Mouse (Mus musculus): ENCODE data around the gene Helz. TPM values are rescaled to one million over a fixed set of nuclear protein-coding genes. Genes with fewer than 3 reads are reported as not detected.

The Helz gene
- polyA plus RNA-seq, 1 experiment, result 16.3 TPM

DNA sequence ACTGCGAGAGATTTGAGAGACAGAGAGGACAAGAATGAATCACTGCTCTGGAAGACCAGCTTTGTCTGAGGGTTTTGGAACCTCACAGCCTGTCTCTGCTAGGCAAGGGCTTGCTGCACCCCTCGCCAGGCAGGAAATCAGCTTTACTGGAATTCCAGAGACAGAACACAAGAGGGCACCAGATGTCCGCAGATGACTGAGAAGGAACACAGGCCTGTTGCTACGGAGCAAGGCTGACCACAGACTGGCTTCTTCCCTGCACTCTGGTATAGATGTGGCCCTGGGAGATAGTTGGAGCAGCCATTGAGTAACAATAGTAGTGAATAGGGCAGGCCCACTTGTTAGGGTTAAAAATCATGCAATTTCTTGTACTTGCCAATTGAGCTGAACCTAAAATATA lies 81.8 kb downstream of the Helz start:
- peak; percentile 87 for TF ChIP-seq CTCF (IDR thresholded peaks at IDR 0.05; ENCODE audit: borderline replicate concordance, insufficient read depth, low read depth, low read length)
- TF ChIP-seq POLR2A (IDR thresholded peaks at IDR 0.05; ENCODE audit: borderline replicate concordance, insufficient read depth, low read length), result no peak
- 26% methylated on average over 4 of the region's 4 CpGs for WGBS

DNA sequence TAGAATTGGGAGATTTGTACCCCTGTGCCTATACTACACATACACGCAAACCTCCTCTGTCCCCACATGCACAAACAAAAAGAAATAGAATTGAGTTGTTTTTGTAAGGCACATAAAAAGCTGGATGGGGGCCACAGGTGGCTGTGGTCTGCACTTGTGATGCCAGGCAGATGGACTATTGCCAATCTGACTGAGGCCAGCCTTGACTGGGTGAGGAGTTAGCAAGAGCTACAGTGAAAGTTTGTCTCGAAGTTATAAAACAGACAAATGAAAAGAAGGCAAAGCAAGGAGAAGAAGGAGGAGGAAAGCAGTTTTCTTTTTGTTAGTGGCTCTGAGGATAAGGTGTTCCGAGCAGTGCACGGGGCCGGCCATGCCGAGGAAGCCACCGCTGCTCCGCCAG lies 82.2 kb downstream of the Helz start:
- no peak for DNase-seq
- no peaks in the 10 kb centered on the region for H3K27me3 ChIP-seq (ENCODE audit: control insufficient read depth, insufficient read depth, low read length)
- H3K27ac ChIP-seq (ENCODE audit: insufficient read depth, low read length), result no peak overlapping the region
- 62% methylated on average over 8 of the region's 8 CpGs for WGBS
- no peak for TF ChIP-seq POLR2A (IDR thresholded peaks at IDR 0.05; ENCODE audit: borderline replicate concordance, insufficient read depth, low read length)
- no peak overlapping the region for H3K4me3 ChIP-seq (replicated peaks; ENCODE audit: insufficient read depth, low read depth, low read length)
- no peaks in the 10 kb centered on the region for H3K4me1 ChIP-seq (ENCODE audit: control insufficient read depth, insufficient read depth, low read length)

More for the DNA sequence above, 81.8 kb downstream of the Helz start:
- no peak overlapping the region for H3K4me3 ChIP-seq (replicated peaks; ENCODE audit: insufficient read depth, low read depth, low read length)
- no peaks in the 10 kb centered on the region for H3K27me3 ChIP-seq (ENCODE audit: control insufficient read depth, insufficient read depth, low read length)
- H3K4me1 ChIP-seq (ENCODE audit: control insufficient read depth, insufficient read depth, low read length), result no peaks in the 10 kb centered on the region
- H3K27ac ChIP-seq (ENCODE audit: insufficient read depth, low read length), result no peak overlapping the region
- DNase-seq, result peak; percentile 61 to 66

DNA sequence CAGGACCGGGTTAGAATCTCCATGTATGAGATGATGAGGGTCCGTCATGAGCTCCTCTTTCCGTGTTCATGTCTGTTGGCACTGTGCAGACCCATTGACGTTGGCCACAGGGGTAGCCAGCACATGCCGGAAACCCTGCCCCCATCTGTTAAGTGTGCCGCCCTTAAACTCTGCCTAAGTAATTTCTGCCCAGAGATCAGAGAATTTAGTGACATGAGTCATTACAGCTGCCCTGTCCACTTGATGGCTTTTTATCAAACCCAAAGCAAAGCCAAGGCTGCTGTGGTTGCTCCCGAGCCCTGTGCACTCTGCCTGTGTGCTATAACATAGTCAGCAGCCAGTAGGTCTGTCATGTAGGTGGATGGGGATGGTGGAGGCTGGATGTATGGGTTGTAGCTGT lies 83.4 kb downstream of the Helz start:
- no peak overlapping the region for H3K27ac ChIP-seq (ENCODE audit: insufficient read depth, low read length)
- no peaks in the 10 kb centered on the region for H3K27me3 ChIP-seq (ENCODE audit: control insufficient read depth, insufficient read depth, low read length)
- no peak overlapping the region for H3K4me3 ChIP-seq (replicated peaks; ENCODE audit: insufficient read depth, low read depth, low read length)
- TF ChIP-seq CTCF (IDR thresholded peaks at IDR 0.05; ENCODE audit: borderline replicate concordance, insufficient read depth, low read depth, low read length), result no peak
- no peak for TF ChIP-seq POLR2A (IDR thresholded peaks at IDR 0.05; ENCODE audit: borderline replicate concordance, insufficient read depth, low read length)
- no peaks in the 10 kb centered on the region for H3K4me1 ChIP-seq (ENCODE audit: control insufficient read depth, insufficient read depth, low read length)
- WGBS, result 41% methylated on average over 7 of the region's 7 CpGs
- DNase-seq, result no peak

DNA sequence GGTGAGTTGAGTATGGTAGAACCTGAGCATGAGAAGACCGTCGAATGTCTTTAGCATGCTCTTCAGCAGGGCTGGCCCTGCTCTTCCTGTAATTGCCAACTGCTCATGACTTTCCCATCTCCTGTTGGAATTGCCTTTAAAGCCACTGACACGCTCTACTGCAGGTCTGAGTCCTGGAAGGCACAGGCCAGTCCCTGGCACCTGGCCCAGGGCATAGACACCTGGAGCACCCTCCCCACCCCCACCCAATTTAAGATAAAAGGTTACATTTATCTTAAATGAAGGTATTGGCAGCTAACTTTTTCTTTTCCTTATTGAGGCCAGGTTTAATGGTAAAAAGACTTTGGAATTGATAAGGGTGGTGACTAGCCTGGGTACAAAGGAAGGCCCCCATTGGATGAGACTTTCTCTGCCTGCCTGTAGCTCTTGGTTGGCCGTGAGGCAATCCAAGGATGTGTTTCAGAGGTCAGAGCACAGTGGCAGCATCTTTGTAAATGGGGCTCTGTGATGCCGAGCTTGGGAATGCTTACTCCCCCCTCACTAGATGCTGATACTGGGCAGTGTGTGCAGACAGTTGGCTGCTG lies 85.9 kb downstream of the Helz start:
- Histone ChIP-seq H3K27ac (ENCODE audit: insufficient read depth, low read length) (no peak overlapping the region), H3K27me3 (ENCODE audit: control insufficient read depth, insufficient read depth, low read length) (no peaks in the 10 kb centered on the region), H3K4me3 (replicated peaks; ENCODE audit: insufficient read depth, low read depth, low read length) (no peak overlapping the region), H3K4me1 (ENCODE audit: control insufficient read depth, insufficient read depth, low read length) (no peaks in the 10 kb centered on the region)
- DNase-seq, result no peak
- no peak for TF ChIP-seq CTCF (IDR thresholded peaks at IDR 0.05; ENCODE audit: borderline replicate concordance, insufficient read depth, low read depth, low read length)
- no peak for TF ChIP-seq POLR2A (IDR thresholded peaks at IDR 0.05; ENCODE audit: borderline replicate concordance, insufficient read depth, low read length)
- WGBS, result 71% methylated on average over 5 of the region's 5 CpGs

DNA sequence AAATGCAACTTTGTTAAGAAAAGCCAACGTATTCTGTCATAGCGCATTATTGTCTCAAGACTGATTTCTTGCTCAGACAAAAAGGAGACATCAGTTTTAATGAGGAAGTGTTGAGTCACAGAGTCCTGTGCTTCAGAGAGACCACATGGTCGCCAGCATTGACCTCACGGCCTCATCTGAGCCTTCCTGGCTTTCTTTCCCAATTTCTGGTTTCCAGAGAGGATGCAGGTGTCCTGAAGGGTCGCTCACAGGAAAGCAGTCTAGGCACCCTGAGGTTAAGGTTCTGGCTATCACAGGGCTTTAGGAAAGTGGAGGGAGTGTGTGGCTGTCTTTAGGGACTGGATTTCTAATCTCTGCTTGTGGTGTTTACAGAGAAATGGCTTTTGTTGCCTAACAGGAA lies 90.4 kb downstream of the Helz start:
- Histone ChIP-seq H3K4me3 (replicated peaks; ENCODE audit: insufficient read depth, low read depth, low read length) (no peak overlapping the region), H3K4me1 (ENCODE audit: control insufficient read depth, insufficient read depth, low read length) (no peaks in the 10 kb centered on the region), H3K27me3 (ENCODE audit: control insufficient read depth, insufficient read depth, low read length) (no peaks in the 10 kb centered on the region), H3K27ac (ENCODE audit: insufficient read depth, low read length) (no peak overlapping the region)
- TF ChIP-seq CTCF (IDR thresholded peaks at IDR 0.05; ENCODE audit: borderline replicate concordance, insufficient read depth, low read depth, low read length) (no peak), POLR2A (IDR thresholded peaks at IDR 0.05; ENCODE audit: borderline replicate concordance, insufficient read depth, low read length) (no peak)
- DNase-seq, result no peak
- 85% methylated on average over 5 of the region's 5 CpGs for WGBS

DNA sequence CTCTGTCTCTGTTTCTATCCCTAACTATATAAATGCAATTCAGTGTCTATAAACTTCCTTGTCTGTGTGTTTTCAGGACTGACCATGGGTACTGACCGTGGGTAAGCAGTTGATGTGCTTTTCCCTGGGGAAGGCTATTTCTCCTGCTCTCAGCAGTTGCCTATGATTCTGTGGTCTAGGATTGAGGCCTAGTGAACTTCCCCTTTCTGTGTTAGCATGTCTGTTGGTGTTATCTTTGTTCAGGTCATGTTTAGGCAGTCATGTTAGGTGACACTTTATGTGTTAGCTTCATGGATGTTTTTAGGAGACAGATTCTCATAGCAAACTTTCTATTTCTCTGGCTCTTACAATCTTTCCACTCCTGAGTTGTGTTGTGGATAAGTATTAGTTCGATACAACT lies 91.9 kb downstream of the Helz start:
- no peak for DNase-seq
- TF ChIP-seq CTCF (IDR thresholded peaks at IDR 0.05; ENCODE audit: borderline replicate concordance, insufficient read depth, low read depth, low read length) (no peak), POLR2A (IDR thresholded peaks at IDR 0.05; ENCODE audit: borderline replicate concordance, insufficient read depth, low read length) (no peak)
- Histone ChIP-seq H3K4me1 (ENCODE audit: control insufficient read depth, insufficient read depth, low read length) (no peaks in the 10 kb centered on the region), H3K4me3 (replicated peaks; ENCODE audit: insufficient read depth, low read depth, low read length) (no peak overlapping the region), H3K27ac (ENCODE audit: insufficient read depth, low read length) (no peak overlapping the region), H3K27me3 (ENCODE audit: control insufficient read depth, insufficient read depth, low read length) (no peaks in the 10 kb centered on the region)
- WGBS, result 89% methylated on average over 2 of the region's 2 CpGs

DNA sequence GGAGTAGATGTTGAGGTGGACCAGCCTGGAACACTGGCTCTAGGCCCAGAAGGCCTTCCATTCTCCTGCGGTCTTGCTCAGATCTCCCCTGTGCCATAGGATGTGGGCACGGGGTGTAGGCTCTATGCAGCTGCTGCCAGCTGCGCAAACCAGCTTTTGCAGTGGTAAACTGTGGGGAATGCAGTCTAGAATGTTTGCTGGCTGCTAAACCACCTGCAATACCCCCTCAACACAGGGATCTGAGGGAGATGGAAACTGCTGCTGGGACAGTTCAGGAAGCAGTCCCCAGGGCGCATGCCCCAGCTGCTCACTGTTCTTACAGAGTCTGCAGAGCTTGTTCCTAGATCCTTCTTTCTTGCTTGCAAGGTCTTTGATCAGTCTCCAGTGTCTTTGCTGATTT lies 96.7 kb downstream of the Helz start:
- 83% methylated on average over 4 of the region's 4 CpGs for WGBS
- no peaks in the 10 kb centered on the region for H3K4me1 ChIP-seq (ENCODE audit: control insufficient read depth, insufficient read depth, low read length)
- H3K4me3 ChIP-seq (replicated peaks; ENCODE audit: insufficient read depth, low read depth, low read length), result no peak overlapping the region
- H3K27me3 ChIP-seq (ENCODE audit: control insufficient read depth, insufficient read depth, low read length), result no peaks in the 10 kb centered on the region
- TF ChIP-seq POLR2A (IDR thresholded peaks at IDR 0.05; ENCODE audit: borderline replicate concordance, insufficient read depth, low read length), result no peak
- TF ChIP-seq CTCF (IDR thresholded peaks at IDR 0.05; ENCODE audit: borderline replicate concordance, insufficient read depth, low read depth, low read length), result no peak
- H3K27ac ChIP-seq (ENCODE audit: insufficient read depth, low read length), result no peak overlapping the region
- DNase-seq, result no peak

DNA sequence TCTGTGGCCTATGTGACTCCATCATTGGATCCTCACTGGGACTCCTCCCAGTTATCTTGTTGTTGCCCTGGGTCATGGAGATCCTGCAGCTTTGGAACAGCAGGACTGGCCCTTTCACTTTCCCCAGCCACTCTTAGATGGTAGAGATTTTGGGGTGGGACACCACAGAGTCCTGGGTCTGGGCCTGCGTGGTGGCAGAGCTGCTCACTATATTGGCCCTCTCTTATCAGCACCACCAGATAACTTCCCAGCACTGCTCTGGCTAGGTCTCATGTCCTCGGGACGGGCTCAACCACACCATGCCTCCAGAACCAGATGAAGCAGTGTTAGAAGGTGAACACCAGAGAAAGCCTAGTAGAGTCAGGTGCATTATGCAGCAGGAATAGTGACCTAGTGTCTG lies 99.6 kb downstream of the Helz start:
- TF ChIP-seq CTCF (IDR thresholded peaks at IDR 0.05; ENCODE audit: borderline replicate concordance, insufficient read depth, low read depth, low read length) (no peak), POLR2A (IDR thresholded peaks at IDR 0.05; ENCODE audit: borderline replicate concordance, insufficient read depth, low read length) (no peak)
- DNase-seq, result no peak
- no peak overlapping the region for H3K4me3 ChIP-seq (replicated peaks; ENCODE audit: insufficient read depth, low read depth, low read length)
- H3K27me3 ChIP-seq (ENCODE audit: control insufficient read depth, insufficient read depth, low read length), result no peaks in the 10 kb centered on the region
- no peak overlapping the region for H3K27ac ChIP-seq (ENCODE audit: insufficient read depth, low read length)
- no peaks in the 10 kb centered on the region for H3K4me1 ChIP-seq (ENCODE audit: control insufficient read depth, insufficient read depth, low read length)
- 91% methylated on average over 3 of the region's 3 CpGs for WGBS

Data from cerebellum, adult 2 months (tissue).